Mouse (Mus musculus): ENCODE data around the gene Pigc.

Pigc gene

GRCm38 (mm10) chr1:162008631-162009067 lies 39.7 kb downstream of the Pigc start:
- no peak for DNase-seq

- DNase-seq, result no peak
These were observed 40.1 kb downstream of the Pigc start for GRCm38 (mm10) chr1:162009086-162009485.

DNA sequence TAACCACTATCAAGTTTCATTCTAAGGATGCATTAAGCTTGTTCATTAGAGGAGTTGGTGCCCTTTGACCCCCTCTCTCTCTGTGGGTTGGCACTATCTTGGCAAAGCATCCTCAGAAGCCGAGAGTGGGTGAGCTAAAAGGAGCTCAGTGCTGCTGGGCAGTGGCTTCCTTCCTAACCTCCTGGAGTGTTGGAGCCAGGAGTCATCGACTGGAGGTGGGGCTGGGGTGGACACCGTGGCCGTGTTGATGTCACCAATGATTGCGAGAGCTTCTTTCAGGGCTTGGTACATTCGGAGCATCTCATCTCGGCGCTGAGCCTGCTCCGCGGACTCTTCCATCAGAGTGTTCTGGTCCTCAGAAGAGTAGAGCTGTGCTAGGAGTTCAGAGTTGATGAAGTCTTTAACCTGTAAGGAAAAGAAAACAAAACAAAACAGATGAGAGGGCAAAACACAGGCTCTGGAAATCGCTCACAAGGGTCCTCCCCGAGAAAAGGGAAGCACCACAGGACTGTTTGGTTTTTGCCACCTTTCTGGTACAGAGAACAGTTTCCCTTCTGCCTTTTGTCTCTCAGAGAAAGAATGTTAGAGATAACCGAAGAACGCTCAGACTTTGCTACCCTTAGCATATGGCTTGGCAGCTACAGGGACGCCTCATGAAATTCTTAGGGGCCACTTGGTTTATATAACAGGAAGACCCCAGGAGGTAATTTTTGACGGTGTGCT lies 42.7 kb downstream of the Pigc start:
- no peak for DNase-seq

- no peak for DNase-seq
These were observed 44.6 kb downstream of the Pigc start for GRCm38 (mm10) chr1:162013561-162013960.

DNA sequence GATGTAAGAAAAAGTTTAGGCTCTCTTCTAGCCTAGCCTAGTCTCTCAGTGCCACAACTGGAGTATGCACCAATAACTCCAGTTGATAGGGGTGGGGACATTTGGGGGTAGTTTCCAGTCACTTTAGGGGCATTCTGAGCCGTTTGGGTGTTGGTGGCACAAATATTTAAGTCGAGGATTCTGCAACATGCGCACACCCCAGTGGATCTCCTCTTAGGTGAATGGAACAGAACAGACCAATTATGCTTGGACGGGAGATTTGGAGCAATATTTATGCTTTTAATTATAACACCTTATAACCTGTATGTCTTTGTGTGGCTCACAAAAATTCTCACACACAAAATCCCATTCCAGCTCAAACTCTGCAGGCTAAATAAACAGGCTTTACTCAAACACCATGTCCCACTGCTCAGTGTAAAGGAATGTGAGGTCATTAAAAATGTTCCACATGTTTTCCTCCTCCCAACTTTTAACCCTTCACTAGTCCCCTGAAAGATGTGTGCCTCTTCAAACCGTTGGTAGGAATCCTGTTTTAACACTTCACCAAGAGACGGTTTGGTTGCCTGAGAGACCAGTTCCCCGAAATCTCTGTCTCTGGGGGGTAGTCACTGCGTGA lies 46.4 kb downstream of the Pigc start:
- DNase-seq, result no peak

DNA sequence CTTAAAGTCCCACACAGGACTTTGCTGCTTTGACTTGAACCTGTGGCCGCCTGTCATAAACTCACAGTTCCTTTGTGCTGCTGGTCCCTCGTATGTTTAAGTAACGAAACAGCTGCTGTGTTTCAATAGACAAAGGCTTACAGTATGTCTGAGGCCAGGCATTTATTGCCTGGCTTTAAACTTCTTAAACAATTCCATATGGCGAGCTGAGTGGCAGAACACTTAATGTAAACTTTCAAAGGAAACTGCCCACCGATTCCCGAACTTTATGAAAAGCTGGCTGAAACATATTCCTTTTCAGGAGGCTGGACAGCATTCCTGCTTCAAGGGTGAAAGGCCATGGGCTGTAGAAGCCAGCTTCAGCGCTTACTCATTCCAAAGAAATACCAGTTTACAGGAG lies 48.0 kb downstream of the Pigc start:
- DNase-seq, result no peak

GRCm38 (mm10) chr1:162017975-162018600 lies 49.1 kb downstream of the Pigc start:
- no peak for DNase-seq

- no peak for DNase-seq
These were observed 49.6 kb downstream of the Pigc start for GRCm38 (mm10) chr1:162018601-162018977.

GRCm38 (mm10) chr1:162020303-162020731 lies 51.3 kb downstream of the Pigc start:
- DNase-seq, result no peak

GRCm38 (mm10) chr1:162020766-162021165 lies 51.8 kb downstream of the Pigc start:
- no peak for DNase-seq
